Mouse (Mus musculus): ENCODE measurements at regions not wholly inside any gene's neighbourhood (a gene's known extent, or its start where the extent isn't known, plus 50 kb on each side); places are given as distances from the start of the nearest gene placed in this dataset.

GRCm38 (mm10) chr13:72023666-72024065 is 60.1 kb upstream of the Irx1 start:
- no peak for DNase-seq (ENCODE audit: low spot score in 2 of 2)

- DNase-seq (ENCODE audit: low spot score in 2 of 2) = no peak
These were observed 80.5 kb upstream of the Irx1 start for GRCm38 (mm10) chr13:72043930-72044470.

GRCm38 (mm10) chr13:72056469-72056868 is 92.9 kb upstream of the Irx1 start:
- DNase-seq (ENCODE audit: low spot score in 2 of 2) = no peak

- no peak for DNase-seq (ENCODE audit: low spot score in 2 of 2)
These were observed 98.1 kb upstream of the Irx1 start for GRCm38 (mm10) chr13:72061659-72062058.

- DNase-seq (ENCODE audit: low spot score in 2 of 2) = no peak
These were observed 99.8 kb upstream of the Irx1 start for GRCm38 (mm10) chr13:72063278-72063761.

- no peak for DNase-seq (ENCODE audit: low spot score in 2 of 2)
These were observed 133.1 kb upstream of the Irx1 start for GRCm38 (mm10) chr13:72096585-72096984.

- DNase-seq (ENCODE audit: low spot score in 2 of 2) = no peak
These were observed 133.7 kb upstream of the Irx1 start for GRCm38 (mm10) chr13:72097268-72097667.

GRCm38 (mm10) chr13:72097811-72098210 is 134.3 kb upstream of the Irx1 start:
- no peak for DNase-seq (ENCODE audit: low spot score in 2 of 2)

- no peak for DNase-seq (ENCODE audit: low spot score in 2 of 2)
These were observed 137.2 kb upstream of the Irx1 start for GRCm38 (mm10) chr13:72100741-72101140.

GRCm38 (mm10) chr13:72108666-72109065 is 145.1 kb upstream of the Irx1 start:
- no peak for DNase-seq (ENCODE audit: low spot score in 2 of 2)

GRCm38 (mm10) chr13:72113942-72114341 is 150.4 kb upstream of the Irx1 start:
- DNase-seq (ENCODE audit: low spot score in 2 of 2) = no peak

GRCm38 (mm10) chr13:72114776-72115663 is 151.5 kb upstream of the Irx1 start:
- no peak for DNase-seq (ENCODE audit: low spot score in 2 of 2)

GRCm38 (mm10) chr13:72120467-72120866 is 156.9 kb upstream of the Irx1 start:
- peak; percentile 4 to 11 for DNase-seq (ENCODE audit: low spot score in 2 of 2)

GRCm38 (mm10) chr13:72120911-72121553 is 157.5 kb upstream of the Irx1 start:
- no peak for DNase-seq (ENCODE audit: low spot score in 2 of 2)

GRCm38 (mm10) chr13:72121554-72122229 is 158.2 kb upstream of the Irx1 start:
- no peak for DNase-seq (ENCODE audit: low spot score in 2 of 2)

- DNase-seq (ENCODE audit: low spot score in 2 of 2) = no peak
These were observed 158.7 kb upstream of the Irx1 start for GRCm38 (mm10) chr13:72122230-72122627.

GRCm38 (mm10) chr13:72128306-72128705 is 164.8 kb upstream of the Irx1 start:
- no peak for DNase-seq (ENCODE audit: low spot score in 2 of 2)

GRCm38 (mm10) chr13:72131341-72131740 is 167.8 kb upstream of the Irx1 start:
- no peak for DNase-seq (ENCODE audit: low spot score in 2 of 2)

GRCm38 (mm10) chr13:72134101-72134768 is 170.7 kb upstream of the Irx1 start:
- DNase-seq (ENCODE audit: low spot score in 2 of 2) = no peak

- DNase-seq (ENCODE audit: low spot score in 2 of 2) = no peak
These were observed 202.7 kb upstream of the Irx1 start for GRCm38 (mm10) chr13:72166225-72166624.

- no peak for DNase-seq (ENCODE audit: low spot score in 2 of 2)
These were observed 203.9 kb upstream of the Irx1 start for GRCm38 (mm10) chr13:72167434-72167833.

- DNase-seq (ENCODE audit: low spot score in 2 of 2) = no peak
These were observed 220.1 kb upstream of the Irx1 start for GRCm38 (mm10) chr13:72183636-72184035.

Data from thymus, postnatal 10 days (tissue).